In genomic region chr12:118620847-118621636, GRCm38 (mm10) we compare ENCODE assay signal across 14 mouse cellular contexts.
DNase-seq lines count a peak whose midpoint lies in the region; ATAC-seq and TF ChIP-seq lines count a peak whose summit lies in the region.
"Had no signal": no experiment of that assay in that cellular context is flagged by ENCODE, and none has a peak within 500 bp of the region (broad histone marks: within the 10 kb centered on the region; RNA-seq: fewer than 3 reads in every experiment).

No protein-coding gene starts in this region.

- 0 out of 2 replicates have a peak, but pooled peaks have one; percentile 33 for ATAC-seq in stomach, embryonic 14.5 days (ENCODE audit: insufficient number of reproducible peaks, insufficient read depth, low FRiP score, low read depth)
- ATAC-seq in stomach, postnatal 0 days (ENCODE audit: low FRiP score, low TSS enrichment): no peak
- ATAC-seq in intestine, embryonic 15.5 days: no peak
- ATAC-seq: inflammation-experienced regulatory T-cells, adult 6 months; liver, postnatal 0 days had no signal

- no peaks in the 10 kb centered on the region for H3K36me3 ChIP-seq in stomach, embryonic 14.5 days (ENCODE audit: control insufficient read depth, insufficient read depth, low read length)
- no peaks in the 10 kb centered on the region for H3K36me3 ChIP-seq in stomach, postnatal 0 days (ENCODE audit: control insufficient read depth, insufficient read depth, low read length)
- no peaks in the 10 kb centered on the region for H3K36me3 ChIP-seq in hindbrain, embryonic 10.5 days
- H3K36me3 ChIP-seq in intestine, embryonic 15.5 days: no peaks in the 10 kb centered on the region
- H3K36me3 ChIP-seq: G1E; midbrain, embryonic 12.5 days had no signal

- TF ChIP-seq EP300 in stomach, postnatal 0 days (optimal IDR thresholded peaks at IDR 0.05): no peak

- H3K4me1 ChIP-seq in stomach, embryonic 14.5 days (ENCODE audit: control insufficient read depth, insufficient read depth, low read length): no peaks in the 10 kb centered on the region
- no peaks in the 10 kb centered on the region for H3K4me1 ChIP-seq in stomach, postnatal 0 days (replicated peaks; ENCODE audit: control insufficient read depth, insufficient read depth)
- peaks cover 26% of the 10 kb centered on the region for H3K4me1 ChIP-seq in hindbrain, embryonic 10.5 days (replicated peaks)
- H3K4me1 ChIP-seq in intestine, embryonic 15.5 days (replicated peaks): no peaks in the 10 kb centered on the region

- TF ChIP-seq CTCF in stomach, postnatal 0 days (IDR thresholded peaks at IDR 0.05; ENCODE audit: low read depth): no peak

- no peak overlapping the region for H3K4me3 ChIP-seq in stomach, embryonic 14.5 days (ENCODE audit: low read depth, low read length)
- H3K4me3 ChIP-seq in stomach, postnatal 0 days (ENCODE audit: low read depth, low read length): no peak overlapping the region
- no peak overlapping the region for H3K4me3 ChIP-seq in hindbrain, embryonic 10.5 days
- no peak overlapping the region for H3K4me3 ChIP-seq in intestine, embryonic 15.5 days (replicated peaks)
- H3K4me3 ChIP-seq: midbrain, embryonic 12.5 days had no signal

- H3K4me2 ChIP-seq in stomach, embryonic 14.5 days (replicated peaks; ENCODE audit: low read depth, low read length): no peak overlapping the region
- no peak overlapping the region for H3K4me2 ChIP-seq in stomach, postnatal 0 days (replicated peaks; ENCODE audit: low read depth)
- H3K4me2 ChIP-seq in intestine, embryonic 15.5 days (replicated peaks): no peak overlapping the region
- H3K4me2 ChIP-seq: midbrain, embryonic 12.5 days had no signal

- no peaks in the 10 kb centered on the region for H3K9me3 ChIP-seq in stomach, embryonic 14.5 days (ENCODE audit: control insufficient read depth, low read depth, low read length)
- H3K9me3 ChIP-seq in stomach, postnatal 0 days (ENCODE audit: control insufficient read depth, low read length): no peaks in the 10 kb centered on the region
- H3K9me3 ChIP-seq in hindbrain, embryonic 10.5 days: no peaks in the 10 kb centered on the region
- H3K9me3 ChIP-seq in intestine, embryonic 15.5 days: no peaks in the 10 kb centered on the region
- H3K9me3 ChIP-seq: G1E; midbrain, embryonic 12.5 days had no signal

- H3K9ac ChIP-seq in stomach, embryonic 14.5 days (replicated peaks; ENCODE audit: low read depth, low read length): no peak overlapping the region
- H3K9ac ChIP-seq in stomach, postnatal 0 days (ENCODE audit: low read length): no peak overlapping the region
- H3K9ac ChIP-seq in intestine, embryonic 15.5 days: no peak overlapping the region
- H3K9ac ChIP-seq: liver, postnatal 0 days; midbrain, embryonic 12.5 days had no signal

- DNase-seq in embryo, embryonic 11 days: peak; percentile 8
- DNase-seq in embryo, embryonic 9.5 days (ENCODE audit: extremely low spot score): no peak
- no peak for DNase-seq in stomach, postnatal 0 days (ENCODE audit: low spot score)
- peak; percentile 57 to 61 for DNase-seq in kidney, adult 8-10 months
- DNase-seq in yolk sac, embryonic 10.5 days (ENCODE audit: low spot score): no peak
- DNase-seq in hindbrain, embryonic 10.5 days (ENCODE audit: low spot score): no peak
- DNase-seq: gastrocnemius, postnatal 25 days; liver, postnatal 0 days; thymus, adult 18-20 months had no signal

- WGBS in stomach, embryonic 14.5 days: 40% methylated on average over 5 of the region's 5 CpGs
- 37% methylated on average over 5 of the region's 5 CpGs for WGBS in stomach, postnatal 0 days
- WGBS in hindbrain, embryonic 10.5 days: 38% methylated on average over 5 of the region's 5 CpGs
- 42% methylated on average over 5 of the region's 5 CpGs for WGBS in intestine, embryonic 15.5 days

- H3K27me3 ChIP-seq in stomach, embryonic 14.5 days (ENCODE audit: control insufficient read depth, insufficient read depth, low read length): no peaks in the 10 kb centered on the region
- H3K27me3 ChIP-seq in stomach, postnatal 0 days (ENCODE audit: control insufficient read depth, insufficient read depth, low read length): no peaks in the 10 kb centered on the region
- no peaks in the 10 kb centered on the region for H3K27me3 ChIP-seq in hindbrain, embryonic 10.5 days (ENCODE audit: insufficient read depth, poor library complexity, severe bottlenecking)
- no peaks in the 10 kb centered on the region for H3K27me3 ChIP-seq in intestine, embryonic 15.5 days (replicated peaks)

- no peak overlapping the region for H3K27ac ChIP-seq in stomach, embryonic 14.5 days (ENCODE audit: low read length)
- H3K27ac ChIP-seq in stomach, postnatal 0 days (replicated peaks): no peak overlapping the region
- no peak overlapping the region for H3K27ac ChIP-seq in hindbrain, embryonic 10.5 days
- no peak overlapping the region for H3K27ac ChIP-seq in intestine, embryonic 15.5 days
- H3K27ac ChIP-seq: midbrain, embryonic 12.5 days had no signal

Comparison
In these comparisons a context has a peak if more than half of its experiments do, and no peak if none do; other contexts are left out.
1. DNase-seq: peak in embryo, embryonic 11 days (single experiment) and kidney, adult 8-10 months (2 of 2); none in embryo, embryonic 9.5 days (single experiment), stomach, postnatal 0 days (single experiment), yolk sac, embryonic 10.5 days (single experiment) and hindbrain, embryonic 10.5 days (single experiment).